Mouse (Mus musculus): ENCODE measurements around the gene Dnmbp.

Dnmbp gene

GRCm38 (mm10) chr19:43949111-43949810 is 9.3 kb upstream of the Dnmbp start:
- DNase-seq (ENCODE audit: low spot score) = no peak

- no peak for DNase-seq (ENCODE audit: low spot score)
Observed at GRCm38 (mm10) chr19:43944566-43944965, 4.6 kb upstream of the Dnmbp start.

GRCm38 (mm10) chr19:43943076-43943475 is 3.1 kb upstream of the Dnmbp start:
- DNase-seq (ENCODE audit: low spot score) = no peak

- DNase-seq (ENCODE audit: low spot score) = no peak
Observed at GRCm38 (mm10) chr19:43939171-43939768, 721 bp downstream of the Dnmbp start.

- DNase-seq (ENCODE audit: low spot score) = no peak
Observed at GRCm38 (mm10) chr19:43938355-43938754, 1.6 kb downstream of the Dnmbp start.

- no peak for DNase-seq (ENCODE audit: low spot score)
Observed at GRCm38 (mm10) chr19:43930926-43931325, 9.1 kb downstream of the Dnmbp start.

- no peak for DNase-seq (ENCODE audit: low spot score)
Observed at GRCm38 (mm10) chr19:43930366-43930765, 9.6 kb downstream of the Dnmbp start.

- no peak for DNase-seq (ENCODE audit: low spot score)
Observed at GRCm38 (mm10) chr19:43929869-43930268, 10.1 kb downstream of the Dnmbp start.

GRCm38 (mm10) chr19:43927967-43928366 is 12.0 kb downstream of the Dnmbp start:
- no peak for DNase-seq (ENCODE audit: low spot score)

GRCm38 (mm10) chr19:43927057-43927456 is 12.9 kb downstream of the Dnmbp start:
- peak; percentile 19 for DNase-seq (ENCODE audit: low spot score)

GRCm38 (mm10) chr19:43926141-43926987 is 13.6 kb downstream of the Dnmbp start:
- DNase-seq (ENCODE audit: low spot score) = no peak

GRCm38 (mm10) chr19:43924361-43924760 is 15.6 kb downstream of the Dnmbp start:
- DNase-seq (ENCODE audit: low spot score) = no peak

GRCm38 (mm10) chr19:43922963-43923362 is 17.0 kb downstream of the Dnmbp start:
- DNase-seq (ENCODE audit: low spot score) = no peak

GRCm38 (mm10) chr19:43921410-43921809 is 18.6 kb downstream of the Dnmbp start:
- no peak for DNase-seq (ENCODE audit: low spot score)

GRCm38 (mm10) chr19:43920453-43921300 is 19.3 kb downstream of the Dnmbp start:
- DNase-seq (ENCODE audit: low spot score) = no peak

- DNase-seq (ENCODE audit: low spot score) = no peak
Observed at GRCm38 (mm10) chr19:43919841-43920240, 20.1 kb downstream of the Dnmbp start.

GRCm38 (mm10) chr19:43918834-43919233 is 21.2 kb downstream of the Dnmbp start:
- no peak for DNase-seq (ENCODE audit: low spot score)

- no peak for DNase-seq (ENCODE audit: low spot score)
Observed at GRCm38 (mm10) chr19:43917763-43918162, 22.2 kb downstream of the Dnmbp start.

GRCm38 (mm10) chr19:43917406-43917691 is 22.6 kb downstream of the Dnmbp start:
- DNase-seq (ENCODE audit: low spot score) = no peak

- DNase-seq (ENCODE audit: low spot score) = no peak
Observed at GRCm38 (mm10) chr19:43916586-43917405, 23.2 kb downstream of the Dnmbp start.

GRCm38 (mm10) chr19:43915431-43915830 is 24.6 kb downstream of the Dnmbp start:
- DNase-seq (ENCODE audit: low spot score) = no peak
